Mouse (Mus musculus): ENCODE results near the gene Dbr1. TPM values are rescaled to one million over a fixed set of nuclear protein-coding genes. Genes with fewer than 3 reads are reported as not detected.

Gene Dbr1
- polyA plus RNA-seq, 1 experiment = 6.0 TPM

- Histone ChIP-seq H3K27ac (replicated peaks; ENCODE audit: low read depth, low read length) (no peak overlapping the region), H3K4me1 (ENCODE audit: control insufficient read depth, insufficient read depth, insufficient read length, low read length) (no peaks in the 10 kb centered on the region; the same call in 1 of the 2 replicates), H3K4me3 (ENCODE audit: insufficient read depth, low read depth, low read length) (no peak overlapping the region)
Measured at GRCm38 (mm10) chr9:99631781-99632180, 56.2 kb downstream of the Dbr1 start.

GRCm38 (mm10) chr9:99632264-99632663 lies 56.7 kb downstream of the Dbr1 start:
- Histone ChIP-seq H3K27ac (replicated peaks; ENCODE audit: low read depth, low read length) (no peak overlapping the region), H3K4me3 (ENCODE audit: insufficient read depth, low read depth, low read length) (no peak overlapping the region), H3K4me1 (ENCODE audit: control insufficient read depth, insufficient read depth, insufficient read length, low read length) (no peaks in the 10 kb centered on the region; the same call in 1 of the 2 replicates)

Other genes starting within 250 kb of the Dbr1 start
- gene Esyt3, start 217.2 kb upstream of the Dbr1 start, polyA plus RNA-seq (2012; ENCODE audit: insufficient read depth, insufficient read length, missing spikeins) = 0.83 TPM in 1 of 2 replicates, not detected in the other
- gene Mras, start 138.4 kb upstream of the Dbr1 start, polyA plus RNA-seq (2012; ENCODE audit: insufficient read depth, insufficient read length, missing spikeins) = 4.6 and 8.6 TPM in 2 replicates
- gene Nme9, start 124.3 kb upstream of the Dbr1 start, polyA plus RNA-seq (2012; ENCODE audit: insufficient read depth, insufficient read length, missing spikeins) = not detected in 2 replicates
- gene Armc8, start 6.9 kb upstream of the Dbr1 start, polyA plus RNA-seq (2012; ENCODE audit: insufficient read depth, insufficient read length, missing spikeins) = 11.4 and 11.8 TPM in 2 replicates
- gene A4gnt, start 36.7 kb downstream of the Dbr1 start, polyA plus RNA-seq (2012; ENCODE audit: insufficient read depth, insufficient read length, missing spikeins) = not detected in 2 replicates
- 0.36 and 3.3 TPM in 2 replicates for gene Dzip1l, start 53.7 kb downstream of the Dbr1 start, polyA plus RNA-seq (2012; ENCODE audit: insufficient read depth, insufficient read length, missing spikeins)
- not detected in 2 replicates for gene Cldn18, start 141.5 kb downstream of the Dbr1 start, polyA plus RNA-seq (2012; ENCODE audit: insufficient read depth, insufficient read length, missing spikeins)